Mouse (Mus musculus): ENCODE data around the gene Nrn1l.
A peak's percentile ranks its signal among the peaks of the same experiment; 100 is the strongest.

Gene Nrn1l

GRCm38 (mm10) chr8:105893339-105893738 is at the start of gene Nrn1l:
Gene Nrn1l, plus strand, starts transcription at chr8:105893567.
- DNase-seq, result peak; percentile 58

- DNase-seq, result no peak
Observed at GRCm38 (mm10) chr8:105846678-105847077, 46.7 kb upstream of the Nrn1l start.

DNA sequence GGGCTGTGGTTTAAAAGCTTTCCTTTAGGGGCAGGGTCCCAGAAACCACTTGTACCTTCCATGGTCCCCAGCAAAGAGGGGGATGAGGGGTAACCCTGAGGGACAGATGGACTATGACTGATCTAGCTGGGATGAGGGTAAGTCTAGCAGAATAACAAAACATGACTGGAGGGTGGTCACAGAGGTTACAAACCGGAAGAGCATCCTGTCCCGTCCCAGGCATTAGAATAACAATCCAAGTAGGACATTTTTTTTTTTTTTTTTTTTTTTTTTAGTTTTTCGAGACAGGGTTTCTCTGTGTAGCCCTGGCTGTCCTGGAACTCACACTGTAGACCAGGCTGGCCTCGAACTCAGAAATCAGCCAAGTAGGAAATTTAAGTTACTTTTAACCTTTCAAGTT is 43.4 kb upstream of the Nrn1l start:
- DNase-seq, result no peak

- DNase-seq, result no peak
Observed at GRCm38 (mm10) chr8:105850611-105851010, 42.8 kb upstream of the Nrn1l start.

DNA sequence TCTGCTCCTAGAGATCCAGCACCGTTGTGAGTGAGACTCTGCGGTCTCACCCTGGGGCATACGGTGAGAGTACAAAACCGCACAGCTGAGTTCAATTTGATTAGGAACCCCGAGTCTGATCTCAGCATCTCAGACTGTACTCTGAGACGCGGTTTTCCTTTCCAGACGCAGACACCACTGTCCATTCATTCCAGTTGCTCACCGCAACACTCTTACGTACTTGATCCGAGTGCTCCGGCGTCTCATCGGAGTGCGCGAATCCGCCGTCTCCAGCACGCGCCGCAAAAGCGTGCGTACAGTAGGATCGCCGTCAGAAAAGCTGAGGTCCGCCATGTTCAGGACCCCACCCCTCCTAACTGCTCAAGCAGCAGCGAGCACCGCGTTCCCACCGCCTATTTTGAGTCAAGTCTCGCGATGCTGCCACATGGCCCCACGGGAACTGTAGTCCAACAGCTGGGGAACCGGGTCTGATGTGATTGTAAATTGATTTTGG is 41.7 kb upstream of the Nrn1l start:
- DNase-seq, result peak; percentile 84

DNA sequence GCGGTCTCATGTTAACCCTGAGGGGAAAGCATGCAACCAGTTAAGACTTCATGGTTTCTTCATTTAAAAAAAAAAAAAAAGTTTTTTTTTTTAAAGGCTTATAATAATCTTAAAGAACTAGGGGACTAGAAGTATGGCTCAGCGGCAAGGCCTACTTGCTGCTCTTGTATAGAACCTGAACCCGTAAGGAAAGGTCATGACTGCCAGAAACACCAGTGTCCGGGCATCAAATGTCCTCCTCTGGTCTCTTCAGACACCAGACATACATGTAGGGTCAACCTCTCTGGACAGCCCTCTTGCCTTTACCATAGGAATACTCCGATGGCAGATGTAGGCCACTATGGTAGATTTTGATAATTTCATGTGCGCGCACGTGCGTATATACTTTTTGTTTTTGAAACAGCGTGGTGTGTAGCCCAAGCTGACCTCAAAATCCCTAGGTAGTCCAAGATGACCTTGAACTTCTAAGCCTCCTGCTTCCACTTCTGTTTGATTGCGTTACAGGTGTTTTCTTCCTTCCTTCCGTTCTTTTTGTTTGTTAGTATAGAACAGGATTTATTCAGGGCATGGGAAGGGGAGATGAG is 41.1 kb upstream of the Nrn1l start:
- no peak for DNase-seq

DNA sequence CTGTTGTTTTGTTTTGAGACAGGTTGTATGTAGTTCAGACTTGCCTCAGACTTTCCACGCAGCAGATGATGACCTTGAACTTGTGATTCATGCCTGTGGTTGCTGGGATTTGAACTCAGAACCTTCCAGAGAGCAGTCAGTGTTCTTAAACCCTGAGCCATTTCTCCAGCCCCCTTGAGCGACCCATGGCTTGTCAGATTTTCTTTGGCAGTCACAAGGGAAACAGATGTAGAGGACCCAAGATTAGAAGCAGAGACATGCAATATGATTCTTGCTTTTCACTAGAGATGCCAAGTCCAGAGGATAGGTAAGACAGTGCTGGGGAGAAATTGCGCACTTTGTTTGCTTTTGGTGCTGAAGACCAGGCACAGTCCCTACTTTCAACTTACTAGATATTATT is 40.2 kb upstream of the Nrn1l start, which contains the start of gene Cenpt:
Gene Cenpt, minus strand, starts transcription at position 101 of the 400 bp plus-strand sequence.
- DNase-seq, result no peak

GRCm38 (mm10) chr8:105854303-105854702 is 39.1 kb upstream of the Nrn1l start:
- peak; percentile 63 for DNase-seq

DNA sequence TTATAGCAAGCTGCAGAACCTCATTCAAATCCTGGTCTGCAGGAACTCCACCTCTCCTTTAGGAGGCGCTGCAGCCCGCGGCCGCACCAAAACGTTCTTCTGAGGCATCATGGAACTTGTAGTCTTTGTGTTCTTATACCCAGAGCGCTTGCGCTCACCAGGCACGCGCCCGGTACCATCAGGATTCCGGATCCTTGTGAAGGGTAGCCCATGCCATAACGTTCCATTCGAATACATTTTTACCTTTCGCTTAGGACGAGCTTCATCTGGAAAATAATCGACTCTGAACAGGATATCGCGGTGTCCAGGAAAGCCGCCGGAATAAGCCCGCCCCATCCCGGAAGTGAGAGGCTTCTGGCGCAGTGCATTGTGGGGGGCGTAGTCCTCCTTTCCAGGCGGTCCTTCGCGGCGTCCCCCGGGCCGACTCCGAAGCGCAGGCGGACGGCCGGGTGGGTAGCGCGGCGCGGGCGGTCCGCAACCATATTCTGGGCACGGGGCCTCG is 38.6 kb upstream of the Nrn1l start, which contains the start of gene Thap11:
Gene Thap11, plus strand, starts transcription at position 418 of the 502 bp plus-strand sequence.
- DNase-seq, result peak; percentile 91

GRCm38 (mm10) chr8:105855248-105856167 is 37.9 kb upstream of the Nrn1l start:
- DNase-seq, result peak; percentile 70

GRCm38 (mm10) chr8:105856168-105856835 is 37.1 kb upstream of the Nrn1l start:
- peak; percentile 66 for DNase-seq

DNA sequence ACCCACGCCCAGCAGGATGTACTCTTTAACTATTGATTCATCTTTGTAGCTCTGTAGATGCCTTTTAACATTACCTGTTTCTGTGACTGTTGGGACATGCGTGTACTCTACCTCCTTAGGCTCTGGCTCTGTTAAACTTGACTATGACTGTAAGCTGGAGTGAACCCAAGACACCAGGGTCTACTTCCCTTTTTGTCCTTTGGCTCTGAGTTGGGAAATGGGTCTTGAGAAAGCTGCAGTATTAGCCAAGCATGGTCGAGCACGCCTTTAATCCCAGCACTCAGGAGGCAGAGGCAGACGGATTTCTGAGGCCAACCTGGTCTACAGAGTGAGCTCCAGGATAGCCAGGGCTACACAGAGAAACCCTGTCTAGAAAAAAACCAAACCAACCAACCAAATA is 34.9 kb upstream of the Nrn1l start:
- no peak for DNase-seq

GRCm38 (mm10) chr8:105859314-105859713 is 34.1 kb upstream of the Nrn1l start:
- no peak for DNase-seq

- DNase-seq, result peak; percentile 97
Observed at GRCm38 (mm10) chr8:105860143-105860981, 33.0 kb upstream of the Nrn1l start, which contains the start of gene Nutf2. Gene Nutf2, plus strand, starts transcription at chr8:105860580.

GRCm38 (mm10) chr8:105861951-105862350 is 31.4 kb upstream of the Nrn1l start:
- no peak for DNase-seq

DNA sequence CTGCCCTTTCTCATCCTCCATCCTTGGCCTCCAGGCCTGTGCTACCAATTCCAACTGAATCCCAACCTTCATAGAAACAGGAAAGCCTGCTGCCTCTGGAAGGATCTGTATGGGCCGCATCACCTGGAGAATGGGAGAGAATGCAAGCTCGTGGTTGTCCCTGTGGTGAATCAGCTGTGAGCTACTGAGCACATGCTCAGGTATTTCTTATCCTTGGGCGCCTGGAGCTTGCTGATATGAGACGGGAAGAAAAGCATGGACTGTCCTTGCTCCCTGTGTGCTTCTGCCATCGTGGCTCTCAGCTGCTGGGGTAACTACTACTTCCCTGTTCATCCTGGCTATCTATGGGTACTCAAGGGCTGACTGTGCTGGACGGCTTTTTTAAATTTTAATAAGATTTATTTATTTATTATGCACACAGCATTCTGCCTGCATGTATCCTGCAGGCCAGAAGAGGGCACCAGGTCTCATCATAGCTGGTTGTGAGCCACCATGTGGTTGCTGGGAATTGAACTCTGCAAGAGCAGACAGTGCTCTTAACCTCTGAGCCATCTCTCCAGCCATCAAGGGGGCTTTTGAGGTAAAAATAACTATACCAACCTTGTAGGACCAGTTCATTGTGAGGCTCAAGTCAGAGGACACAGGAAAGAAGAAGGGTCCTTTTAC is 26.9 kb upstream of the Nrn1l start:
- DNase-seq, result no peak

DNA sequence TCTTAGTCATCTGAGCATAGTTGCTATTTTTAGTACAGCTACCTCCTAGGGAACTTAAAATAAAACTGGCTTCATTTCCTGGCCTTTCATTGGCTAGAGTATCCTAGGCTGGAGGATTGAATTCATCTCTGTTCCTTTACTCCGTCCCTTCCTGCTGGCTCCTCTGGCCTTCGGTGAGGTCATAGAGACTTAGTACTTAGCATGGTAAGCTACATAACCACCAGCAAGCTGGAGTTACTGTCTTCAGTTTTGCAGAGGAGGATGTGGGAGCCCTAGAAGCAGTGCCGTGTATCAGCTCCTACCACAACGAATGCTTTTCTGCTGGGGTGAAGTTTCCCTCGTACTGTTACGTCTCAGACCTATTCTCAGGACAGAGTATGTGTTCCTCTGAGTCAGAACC is 19.1 kb upstream of the Nrn1l start:
- no peak for DNase-seq

DNA sequence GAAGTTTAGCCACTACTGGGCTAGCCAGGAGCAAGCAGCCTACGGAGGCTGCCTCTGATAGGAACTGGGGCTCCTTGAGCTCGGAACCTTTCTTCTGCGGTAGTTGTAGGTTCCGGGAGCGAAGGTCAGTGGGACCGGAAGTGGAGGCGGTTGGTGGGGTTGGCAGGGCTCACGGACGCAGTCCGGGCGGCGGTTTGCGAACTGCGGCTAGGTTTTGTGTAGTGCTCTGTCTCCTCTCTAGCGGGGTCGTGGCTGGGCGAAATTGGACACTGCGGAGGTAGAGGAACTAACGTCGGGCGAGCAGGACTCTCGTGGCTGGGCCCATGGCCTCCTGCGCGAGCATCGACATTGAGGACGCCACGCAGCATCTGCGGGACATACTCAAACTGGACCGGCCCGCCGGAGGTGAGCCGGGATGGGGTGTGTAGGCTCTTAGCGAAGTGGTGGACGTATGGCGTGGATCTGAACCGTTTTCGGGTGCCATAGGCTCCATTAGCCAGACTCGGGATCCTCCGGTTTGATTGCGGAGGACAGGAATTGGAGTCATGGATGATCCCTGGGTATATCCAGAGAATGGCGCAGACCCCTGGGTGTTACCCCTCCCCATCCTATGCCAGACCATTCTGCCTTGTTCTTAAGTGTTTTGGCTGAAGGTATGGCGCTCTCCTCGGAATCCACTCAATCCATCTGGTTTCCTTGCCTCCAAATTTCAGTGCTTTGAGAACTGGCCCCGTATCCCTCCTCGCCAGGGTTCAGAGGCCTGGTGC is 12.4 kb upstream of the Nrn1l start, which contains the start of gene Edc4:
Gene Edc4, plus strand, starts transcription at position 128 of the 767 bp plus-strand sequence.
- peak; percentile 82 for DNase-seq

DNA sequence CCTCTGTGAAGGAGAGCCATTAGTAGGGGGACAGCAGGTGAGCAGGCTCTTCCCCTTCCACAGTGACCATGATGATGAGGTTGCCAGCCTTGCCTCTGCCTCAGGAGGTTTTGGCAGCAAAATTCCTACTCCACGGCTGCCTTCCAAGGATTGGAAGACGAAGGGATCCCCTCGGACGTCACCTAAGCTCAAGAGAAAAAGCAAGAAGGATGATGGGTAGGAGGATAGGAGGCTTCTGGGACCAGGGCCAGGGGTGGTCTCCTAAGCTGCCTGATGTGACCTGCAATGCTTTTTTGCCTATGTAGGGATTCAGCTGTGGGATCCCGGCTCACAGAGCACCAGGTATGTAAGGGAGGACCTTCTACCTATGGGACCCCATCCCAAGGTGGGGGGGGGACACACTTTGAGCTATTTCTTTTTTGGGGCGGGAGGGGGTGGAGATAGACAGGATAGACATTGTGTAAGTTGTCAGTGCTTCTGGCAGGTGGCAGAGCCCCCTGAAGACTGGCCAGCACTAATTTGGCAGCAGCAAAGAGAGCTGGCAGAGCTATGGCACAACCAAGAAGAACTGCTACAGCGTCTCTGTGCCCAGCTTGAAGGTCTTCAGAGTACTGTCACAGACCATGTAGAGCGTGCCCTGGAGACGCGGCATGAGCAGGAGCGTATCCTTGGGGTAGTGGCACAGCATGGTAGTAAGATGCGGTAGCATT is 3.5 kb upstream of the Nrn1l start:
- DNase-seq, result no peak

GRCm38 (mm10) chr8:105890870-105891269 is 2.5 kb upstream of the Nrn1l start:
- no peak for DNase-seq
